Mouse (Mus musculus) adrenal gland, postnatal 10 days (tissue): ENCODE measurements around the gene Rtl5. TPM values are rescaled to one million over a fixed set of nuclear protein-coding genes. Genes with fewer than 3 reads are reported as not detected.

ENCODE experiments used
- total RNA-seq, 2 experiments: library from RNA; stranded (reverse); gene quantifications; 2 replicates each; pipeline ENCODE4 v1.2.3; 2021

Gene Rtl5
- total RNA-seq, 2 experiments from 2014 or later: 7.0 to 10.2 TPM

Other genes with a start within 250 kb of the Rtl5 start
- gene Nhsl2, start 221.9 kb downstream of the Rtl5 start, total RNA-seq: 10 to 100 TPM in 1 of 2 experiments, 1 to 10 TPM in 1; 8.4 to 11.8 TPM
- gene Pin4, start 48.1 kb upstream of the Rtl5 start, total RNA-seq: 10 to 100 TPM; 48.1 to 51.6 TPM
- gene Ercc6l, start 85.8 kb upstream of the Rtl5 start, total RNA-seq: 1 to 10 TPM; 2.4 to 3.1 TPM
- 1,000 to 10,000 TPM; 1,082 to 1,181 TPM for gene Rps4x, start 118.1 kb upstream of the Rtl5 start, total RNA-seq
- gene Cited1, start 180.9 kb upstream of the Rtl5 start, total RNA-seq: 1 to 10 TPM; 1.7 to 1.8 TPM